Mouse (Mus musculus) gastrocnemius, adult 2 months (tissue): ENCODE measurements around the gene Dnal4. TPM values are rescaled to one million over a fixed set of nuclear protein-coding genes. Genes with fewer than 3 reads are reported as not detected.

ENCODE experiments used
- DNase-seq: peaks from one replicate; pipeline ENCODE4 v3.0.0; 2022
- H3K27ac ChIP-seq: fragments of 200-600 bp; 2 replicates; pipeline ENCODE4 v1.8.1; 2022; ENCODE audit warnings: mild to moderate bottlenecking
- H3K4me3 ChIP-seq: fragments of 200-600 bp; 2 replicates; pipeline ENCODE4 v1.8.1; 2022; ENCODE audit warnings: mild to moderate bottlenecking, moderate library complexity
- CTCF ChIP-seq: fragments of 200-600 bp; IDR thresholded peaks from 2 replicates; pipeline ENCODE4 v1.8.1; 2022; ENCODE audit warnings: antibody characterized with exemption, mild to moderate bottlenecking, moderate library complexity
- intact Hi-C: fragments of 180-260 bp; cut with DNase I; formaldehyde crosslinking; loops from one replicate; pipeline ENCODE4 v1.15.1; 2025
- total RNA-seq, 2 experiments: library from RNA; stranded (reverse); gene quantifications; 2 replicates each; pipeline ENCODE4 v1.2.3; 2021

Dnal4 gene
- total RNA-seq, 2 experiments from 2014 or later: 4.2 to 6.2 TPM

DNA sequence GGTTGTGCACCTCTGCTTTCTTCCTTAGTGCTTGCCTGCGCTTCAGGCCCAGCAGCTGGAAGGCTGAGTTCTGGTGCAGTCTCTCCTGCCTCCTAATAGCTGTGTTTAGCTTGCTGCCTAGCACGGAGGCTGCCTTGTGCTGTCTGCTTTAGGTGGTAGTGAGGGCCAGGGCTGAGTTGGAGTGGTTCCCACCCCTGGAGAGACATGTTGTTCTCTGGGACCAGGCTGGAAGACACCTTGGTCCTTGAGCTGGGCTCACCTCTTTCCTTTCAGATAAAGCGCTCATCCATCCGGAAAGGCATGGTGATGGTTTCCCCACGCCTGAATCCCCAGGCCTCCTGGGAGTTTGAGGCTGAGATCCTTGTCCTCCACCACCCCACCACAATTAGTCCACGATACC lies 60.9 kb downstream of the Dnal4 start:
- no peak for DNase-seq
- Histone ChIP-seq H3K4me3 (no peak overlapping the region), H3K27ac (no peak overlapping the region)
- TF ChIP-seq CTCF: no peak
- intact Hi-C loops: no loop called here

DNA sequence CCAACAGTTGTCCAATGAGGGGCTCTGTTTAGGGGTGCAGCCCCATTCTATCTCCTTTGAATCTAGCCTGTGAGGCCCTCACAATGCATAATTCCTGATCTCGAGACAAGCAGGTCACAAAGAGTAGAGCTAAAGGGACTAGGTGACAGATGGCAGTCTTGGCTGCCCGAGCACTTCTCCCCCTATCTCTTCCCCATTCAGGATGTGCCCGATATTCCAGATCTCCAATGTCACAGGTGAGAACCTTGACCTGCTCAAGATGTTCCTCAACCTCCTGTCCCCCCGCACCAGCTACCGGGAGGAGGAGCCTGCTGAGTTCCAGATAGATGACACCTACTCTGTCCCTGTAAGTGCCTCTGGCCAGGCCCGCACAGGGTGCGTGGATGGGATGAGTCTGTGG lies 62.0 kb downstream of the Dnal4 start:
- no peak overlapping the region for H3K4me3 ChIP-seq
- intact Hi-C loops: no loop called here
- TF ChIP-seq CTCF: no peak

More for the DNA sequence above, 62.0 kb downstream of the Dnal4 start:
- no peak for DNase-seq
- no peak overlapping the region for H3K27ac ChIP-seq

Other genes with a start within 250 kb of the Dnal4 start
- gene Ddx17, start 231.1 kb downstream of the Dnal4 start, total RNA-seq: 10 to 100 TPM; 80.2 to 86.8 TPM
- gene Dmc1, start 172.7 kb downstream of the Dnal4 start, total RNA-seq: not detected
- gene Fam227a, start 118.9 kb downstream of the Dnal4 start, total RNA-seq: under 1 TPM; 0.47 to 0.84 TPM
- gene Cby1, start 118.7 kb downstream of the Dnal4 start, total RNA-seq: 10 to 100 TPM; 11.8 to 15.6 TPM
- 10 to 100 TPM; 52.8 to 78.6 TPM for gene Tomm22, start 107.0 kb downstream of the Dnal4 start, total RNA-seq
- gene Josd1, start 89.9 kb downstream of the Dnal4 start, total RNA-seq: 10 to 100 TPM; 12.3 to 18.7 TPM
- gene Gtpbp1, start 87.0 kb downstream of the Dnal4 start, total RNA-seq: 10 to 100 TPM; 24.4 to 28.5 TPM
- gene Sun2, start 35.3 kb downstream of the Dnal4 start, total RNA-seq: 10 to 100 TPM; 88.4 to 92.5 TPM
- 1 to 10 TPM in 1 of 2 experiments, under 1 TPM in 1; 0.46 to 1.0 TPM for gene Nptxr, start 26.9 kb upstream of the Dnal4 start, total RNA-seq
- under 1 TPM; 0.22 to 0.38 TPM for gene Npcd, start 56.4 kb upstream of the Dnal4 start, total RNA-seq
- 10 to 100 TPM in 1 of 2 experiments, 1 to 10 TPM in 1; 8.4 to 12.6 TPM for gene Cbx6, start 56.8 kb upstream of the Dnal4 start, total RNA-seq
- 1 to 10 TPM; 2.4 to 2.6 TPM for gene Apobec3, start 113.8 kb upstream of the Dnal4 start, total RNA-seq
- 10 to 100 TPM; 18.9 to 19.6 TPM for gene Cbx7, start 193.3 kb upstream of the Dnal4 start, total RNA-seq
- 10 to 100 TPM; 14.3 to 17.3 TPM for gene Pdgfb, start 237.1 kb upstream of the Dnal4 start, total RNA-seq